Mouse (Mus musculus) frontal cortex, postnatal 36 days (tissue): ENCODE results near the gene Fam120c.
"Not testable (repeated sequence)": the region's sequence is repeated elsewhere in the genome, so short reads cannot be mapped to it uniquely, and the experiment has no call there.

Experiments
- DNase-seq, 2 experiments: peaks; one replicate each; pipeline ENCODE4 v3.0.0; 2022; ENCODE audit warnings: low spot score in 2 of 2

The Fam120c gene

DNA sequence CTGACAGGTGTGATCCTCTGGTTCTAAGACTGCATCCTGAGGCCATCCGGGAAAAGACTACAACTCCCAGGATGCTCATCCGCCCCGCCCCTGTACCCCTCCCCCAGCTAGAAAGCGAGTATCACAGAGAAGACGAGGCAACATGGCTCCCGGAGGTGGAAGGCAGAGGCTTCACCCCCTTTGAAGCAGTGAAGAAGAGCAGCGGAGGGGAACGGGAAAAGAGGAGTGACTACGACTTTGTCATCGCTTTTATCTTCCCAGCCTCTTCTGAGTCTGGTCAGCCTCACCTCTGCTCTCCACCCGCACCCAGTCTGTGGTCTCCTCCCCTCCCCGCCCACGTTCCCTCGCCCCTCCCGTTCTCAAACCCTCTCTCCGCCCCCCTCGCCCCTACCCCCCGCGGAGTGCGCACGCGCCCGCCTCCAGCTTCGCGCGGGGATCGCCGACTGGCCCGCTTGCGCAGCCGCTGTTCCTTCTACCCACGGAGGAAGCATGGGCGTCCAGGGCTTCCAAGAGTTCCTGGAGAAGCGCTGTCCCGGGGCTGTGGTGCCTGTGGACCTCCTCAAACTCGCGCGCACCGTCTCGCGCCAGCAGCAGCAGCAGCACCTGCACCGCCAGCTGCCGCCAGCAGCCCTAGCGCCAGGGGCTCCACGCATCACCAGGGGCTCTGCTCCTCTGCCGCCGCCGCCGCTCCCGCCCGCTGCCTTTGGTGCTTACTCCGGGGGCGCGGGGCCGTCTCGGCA lies at the start of gene Fam120c:
Fam120c (plus strand) TSS at position 415 of the 740 bp plus-strand sequence.
- peak; percentile 81 to 83 for DNase-seq

- DNase-seq: no peak
Observed at GRCm38 (mm10) chrX:151298329-151298728, 45.6 kb upstream of the Fam120c start.

GRCm38 (mm10) chrX:151313732-151314131 lies 30.2 kb upstream of the Fam120c start:
- no peak for DNase-seq

DNA sequence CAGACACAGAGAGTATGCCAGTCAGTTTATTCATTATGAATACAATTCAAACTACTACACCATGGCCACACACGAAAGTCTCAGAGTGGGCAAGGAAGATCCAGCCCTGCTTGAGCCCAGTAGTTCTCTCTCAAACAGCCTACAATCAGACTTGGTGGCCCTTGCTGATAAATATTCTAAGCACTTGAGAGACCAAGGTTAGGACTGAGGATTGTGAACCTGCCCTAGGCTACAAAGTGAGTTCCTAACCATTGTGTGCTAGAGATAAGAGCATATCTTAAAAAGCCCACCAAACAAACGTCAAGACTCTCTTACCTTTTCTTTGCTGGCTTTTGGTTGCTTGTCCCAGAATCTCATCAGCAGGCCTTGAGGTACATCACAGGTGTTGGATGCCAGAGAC lies 10.4 kb upstream of the Fam120c start:
- no peak for DNase-seq

DNA sequence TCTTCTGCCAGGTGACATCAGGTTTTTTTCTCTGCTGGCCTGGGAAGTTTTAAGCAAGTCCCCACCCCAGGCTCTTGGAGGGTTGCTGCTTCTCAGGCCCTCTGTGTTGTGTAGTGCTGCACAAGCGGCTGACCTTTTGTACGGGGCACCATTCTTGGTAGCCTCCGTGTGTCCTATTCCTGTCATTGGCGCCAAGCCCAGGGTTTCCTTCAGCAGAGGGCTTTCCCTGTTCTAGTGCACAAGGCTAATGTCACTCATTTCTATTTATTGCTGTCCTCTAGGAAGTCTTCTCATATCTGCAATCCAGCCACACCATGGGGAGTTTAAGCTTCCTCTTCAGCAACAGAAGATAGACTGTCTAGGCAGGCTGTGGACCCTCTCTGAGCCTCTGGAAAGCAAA lies 6.2 kb upstream of the Fam120c start:
- DNase-seq: no peak

GRCm38 (mm10) chrX:151344501-151344984 lies 568 bp downstream of the Fam120c start:
- DNase-seq: peak in 1 of 2 experiments; percentile 19

DNA sequence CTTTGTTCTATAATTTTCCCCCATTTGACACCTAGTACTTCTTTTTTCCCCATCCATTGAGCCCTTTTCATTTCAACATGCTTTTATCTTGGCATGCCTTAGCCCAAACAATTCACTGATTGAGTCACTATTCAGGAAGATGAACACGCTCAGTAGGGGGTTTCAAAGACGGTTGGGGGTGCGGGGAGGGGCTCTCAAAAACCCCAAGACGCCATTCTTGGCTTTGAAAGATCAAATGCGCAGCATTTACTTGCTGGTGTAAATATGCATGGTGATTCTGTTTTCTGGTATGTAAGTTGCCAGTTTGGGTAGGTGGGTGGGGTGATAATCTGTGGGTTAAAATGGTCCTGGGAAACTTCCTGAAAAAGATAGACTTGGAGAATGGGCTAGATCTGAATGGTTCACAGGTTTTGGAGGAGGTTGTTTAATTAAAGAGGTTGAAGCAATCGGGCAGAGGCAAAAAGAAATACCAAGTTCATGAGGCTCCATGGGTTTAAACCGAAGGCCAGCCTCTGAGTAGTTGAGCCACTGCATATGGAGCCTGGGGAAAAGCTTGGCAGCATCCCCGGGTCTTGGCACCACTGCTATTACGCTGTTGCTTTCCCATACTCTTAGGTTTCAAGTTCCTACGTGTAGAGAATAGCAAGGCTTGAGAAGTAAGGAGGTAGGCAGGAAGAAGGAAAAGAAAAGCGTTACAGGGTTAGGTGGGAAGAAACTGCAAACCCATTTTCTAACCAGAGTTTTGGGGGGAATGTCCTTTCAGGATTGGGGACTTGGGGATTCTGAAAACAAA lies 1.6 kb downstream of the Fam120c start:
- peak; percentile 9 to 13 for DNase-seq

DNA sequence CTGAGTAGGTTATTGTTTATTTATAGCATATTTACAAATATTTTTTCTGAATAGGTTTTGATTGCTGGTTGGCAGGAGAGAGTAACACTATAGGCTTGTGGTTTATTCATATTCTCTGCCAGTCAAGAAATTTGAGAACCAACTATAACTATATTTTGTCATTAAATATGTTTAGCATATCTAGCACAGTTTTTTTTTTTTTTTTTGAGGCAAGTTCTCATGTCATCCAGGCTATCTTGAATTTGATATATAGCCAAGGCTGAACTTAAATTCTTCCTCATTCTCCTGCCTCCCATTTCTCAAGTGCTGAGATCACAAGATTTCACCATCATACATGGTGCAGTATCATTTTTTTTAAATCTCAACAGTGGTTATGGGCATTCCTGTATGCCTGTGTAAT lies 3.3 kb downstream of the Fam120c start:
- no peak for DNase-seq

GRCm38 (mm10) chrX:151349322-151349721 lies 5.3 kb downstream of the Fam120c start:
- DNase-seq: no peak

DNA sequence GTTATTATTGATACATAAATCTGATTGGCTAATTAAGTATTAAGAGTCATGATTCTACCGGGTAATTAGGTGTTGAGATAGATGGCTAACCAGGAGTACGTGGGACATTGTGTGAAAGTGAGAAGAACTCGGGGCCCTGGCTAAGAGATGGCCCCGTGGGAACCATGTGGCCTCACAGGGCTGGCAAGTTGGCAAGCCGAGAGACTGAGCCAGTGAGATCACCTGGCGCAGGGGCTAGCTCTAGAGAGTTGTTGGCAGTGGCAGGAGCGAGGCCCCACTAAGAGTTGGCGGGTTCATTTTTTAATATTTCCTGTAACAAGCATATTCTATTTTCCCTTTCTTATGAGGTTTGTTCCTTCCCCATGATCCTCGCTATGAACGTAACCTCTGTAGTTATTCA lies 74.8 kb downstream of the Fam120c start:
- DNase-seq: no peak

GRCm38 (mm10) chrX:151420791-151421190 lies 76.8 kb downstream of the Fam120c start:
- no peak for DNase-seq

GRCm38 (mm10) chrX:151443637-151444036 lies 99.7 kb downstream of the Fam120c start:
- DNase-seq: no peak

DNA sequence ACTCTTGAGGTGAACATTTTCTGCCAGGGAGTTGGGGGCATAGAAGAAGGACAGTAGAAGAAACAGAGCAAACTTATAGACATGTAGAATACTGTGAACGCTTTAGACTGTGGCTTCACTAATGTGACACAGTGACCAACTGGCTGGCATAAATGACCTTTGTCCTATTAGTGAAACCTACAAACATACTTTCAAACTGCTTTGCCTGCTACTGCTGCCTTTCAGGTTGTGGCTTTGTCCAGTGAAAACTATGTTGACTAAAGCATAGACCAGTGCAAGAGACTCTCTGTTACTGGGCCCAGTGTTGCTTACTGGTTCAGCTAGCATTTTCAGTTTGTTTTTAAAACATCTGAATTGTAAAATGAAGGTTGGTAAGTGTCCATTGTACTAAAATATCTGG lies 100.2 kb downstream of the Fam120c start:
- DNase-seq: no peak

DNA sequence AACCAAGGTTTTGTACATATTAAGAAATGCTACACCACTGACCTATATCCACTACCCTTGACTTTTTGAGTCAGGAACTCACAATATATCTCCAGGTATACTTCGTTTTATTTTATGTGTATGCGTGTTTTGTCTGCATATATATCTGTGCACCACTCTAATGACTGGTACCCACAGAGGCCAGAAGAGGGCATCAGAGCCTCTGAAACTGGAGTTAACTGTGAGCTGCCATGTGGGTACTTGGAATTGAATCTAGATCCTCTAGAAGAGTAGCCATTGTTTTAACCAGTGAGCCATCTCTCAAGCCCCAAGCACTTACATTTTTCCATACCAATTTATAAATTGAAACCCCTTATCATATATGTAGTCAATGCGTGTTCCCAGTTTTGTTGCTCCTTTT lies 144.2 kb downstream of the Fam120c start:
- DNase-seq: no peak

DNA sequence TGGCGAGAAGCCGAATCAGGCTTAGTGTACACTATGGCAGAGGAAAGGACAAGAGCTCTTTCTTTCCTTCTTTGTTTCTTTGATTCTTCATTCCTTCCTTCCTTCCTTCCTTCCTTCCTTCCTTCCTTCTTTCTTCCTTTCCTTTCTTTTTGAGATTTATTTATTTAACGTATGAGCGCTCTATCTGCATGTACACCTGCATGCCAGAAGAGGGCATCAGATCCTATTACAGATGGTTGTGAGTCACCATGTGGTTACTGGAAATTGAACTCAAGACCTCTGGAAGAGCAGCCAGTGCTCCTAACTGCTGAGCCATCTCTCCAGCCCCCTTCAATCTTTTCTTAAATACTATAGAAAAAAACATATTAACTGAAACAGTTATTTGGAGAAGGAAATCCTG lies 149.3 kb downstream of the Fam120c start:
- DNase-seq: not testable (repeated sequence)

GRCm38 (mm10) chrX:151496596-151496995 lies 152.6 kb downstream of the Fam120c start:
- DNase-seq: no peak

- DNase-seq: no peak
Observed at GRCm38 (mm10) chrX:151508536-151508935, 164.6 kb downstream of the Fam120c start.

DNA sequence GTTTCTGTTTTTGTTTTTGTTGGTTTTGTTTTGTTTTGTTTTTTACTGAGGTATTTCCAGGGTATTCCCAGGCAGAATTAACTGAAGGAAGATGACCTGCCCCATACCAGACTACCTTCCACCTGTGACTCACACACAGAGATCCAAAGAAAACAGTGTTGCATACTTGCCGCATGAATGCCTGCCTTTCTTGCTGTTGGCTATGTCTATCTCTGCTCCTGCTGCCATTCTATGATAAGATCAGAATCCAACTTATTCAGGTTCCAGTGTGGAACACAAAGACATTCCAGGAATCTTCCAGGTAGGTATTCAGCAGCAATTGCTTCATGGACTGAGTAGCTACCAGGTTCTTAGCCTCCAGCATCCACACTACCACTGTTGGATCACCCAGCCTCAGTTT lies 165.9 kb downstream of the Fam120c start:
- DNase-seq: no peak

DNA sequence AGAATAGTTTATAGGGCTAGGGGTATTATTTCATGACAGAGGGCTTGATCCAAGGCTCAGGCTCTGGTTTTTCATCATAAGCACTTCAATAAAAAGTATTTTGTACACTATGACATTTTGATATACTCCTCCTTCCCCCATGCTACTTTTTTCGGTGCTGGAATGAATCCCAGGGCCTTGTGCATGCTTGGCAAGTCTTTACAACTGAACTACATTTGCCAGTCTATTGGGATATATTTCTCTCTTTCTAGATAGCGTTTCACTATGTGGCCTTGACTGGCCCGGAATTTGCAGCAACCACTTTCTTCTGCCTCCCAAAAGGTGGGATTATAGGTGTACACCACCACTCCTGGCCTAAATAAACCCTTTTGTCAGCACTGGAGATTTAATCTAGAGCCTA lies 169.1 kb downstream of the Fam120c start:
- no peak for DNase-seq

DNA sequence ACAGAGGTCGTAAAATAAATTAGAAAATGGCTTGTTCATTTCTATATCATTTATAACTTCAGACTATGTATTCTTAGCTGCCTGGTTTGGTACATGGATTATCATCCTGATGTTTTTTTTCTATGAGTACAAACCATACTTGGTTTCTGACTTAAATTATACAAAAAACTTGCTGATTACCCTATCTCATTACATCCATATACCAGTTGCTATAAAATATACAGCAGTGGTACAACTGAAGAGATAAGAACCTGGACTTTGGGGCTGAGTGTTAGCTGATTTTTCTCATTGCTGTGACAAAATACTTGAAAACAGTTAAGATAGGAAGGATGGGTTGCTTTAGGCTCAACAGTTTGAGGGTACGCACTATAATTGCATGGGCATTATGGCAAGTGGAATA lies 169.7 kb downstream of the Fam120c start:
- no peak for DNase-seq

GRCm38 (mm10) chrX:151518181-151518580 lies 174.2 kb downstream of the Fam120c start:
- DNase-seq: no peak

GRCm38 (mm10) chrX:151520127-151520457 lies 176.1 kb downstream of the Fam120c start:
- DNase-seq: no peak
